Mouse (Mus musculus) layer of hippocampus, postnatal 10 days (tissue): ENCODE data around the gene Eif2b1. TPM values are rescaled to one million over a fixed set of nuclear protein-coding genes. Genes with fewer than 3 reads are reported as not detected.

Experiments used
- total RNA-seq, 2 experiments: library from RNA; stranded (reverse); gene quantifications; 2 replicates each; pipeline ENCODE4 v1.2.3; 2021

Gene Eif2b1
- total RNA-seq, 2 experiments from 2014 or later, result 42.4 to 49.1 TPM

Other genes with a start within 250 kb of the Eif2b1 start
- gene Cdk2ap1, start 216.0 kb downstream of the Eif2b1 start, total RNA-seq, result 100 to 1,000 TPM in 1 of 2 experiments, 10 to 100 TPM in 1; 97.5 to 106 TPM
- 100 to 1,000 TPM; 125 to 128 TPM for gene Sbno1, start 153.1 kb downstream of the Eif2b1 start, total RNA-seq
- gene Kmt5a, start 139.2 kb downstream of the Eif2b1 start, total RNA-seq, result 10 to 100 TPM; 43.6 to 50.8 TPM
- gene Rilpl2, start 100.8 kb downstream of the Eif2b1 start, total RNA-seq, result 10 to 100 TPM; 22.4 to 25.2 TPM
- 10 to 100 TPM; 20.9 to 32.7 TPM for gene Snrnp35, start 96.0 kb downstream of the Eif2b1 start, total RNA-seq
- gene Rilpl1, start 47.7 kb downstream of the Eif2b1 start, total RNA-seq, result 10 to 100 TPM; 28.9 to 31.0 TPM
- 100 to 1,000 TPM in 1 of 2 experiments, 10 to 100 TPM in 1; 95.6 to 113 TPM for gene Tmed2, start 38.4 kb downstream of the Eif2b1 start, total RNA-seq
- gene Ddx55, start 26.3 kb downstream of the Eif2b1 start, total RNA-seq, result 10 to 100 TPM; 26.4 to 30.2 TPM
- 10 to 100 TPM; 29.0 to 31.0 TPM for gene Gtf2h3, start within 50 bp of the Eif2b1 start, total RNA-seq
- 10 to 100 TPM; 46.7 to 51.6 TPM for gene Atp6v0a2, start 49.4 kb upstream of the Eif2b1 start, total RNA-seq
- gene Dnah10, start 146.0 kb upstream of the Eif2b1 start, total RNA-seq, result under 1 TPM; 0.54 to 0.78 TPM